Mouse (Mus musculus) lung, postnatal 36 days (tissue): ENCODE results near the gene Myom3.
A peak's percentile ranks its signal among the peaks of the same experiment; 100 is the strongest.

Experiments used
- DNase-seq: peaks from one replicate; pipeline ENCODE4 v3.0.0; 2022; ENCODE audit warnings: mixed read lengths

Gene Myom3

GRCm38 (mm10) chr4:135761569-135761968, 2.1 kb downstream of the Myom3 start:
- DNase-seq, result no peak

DNA sequence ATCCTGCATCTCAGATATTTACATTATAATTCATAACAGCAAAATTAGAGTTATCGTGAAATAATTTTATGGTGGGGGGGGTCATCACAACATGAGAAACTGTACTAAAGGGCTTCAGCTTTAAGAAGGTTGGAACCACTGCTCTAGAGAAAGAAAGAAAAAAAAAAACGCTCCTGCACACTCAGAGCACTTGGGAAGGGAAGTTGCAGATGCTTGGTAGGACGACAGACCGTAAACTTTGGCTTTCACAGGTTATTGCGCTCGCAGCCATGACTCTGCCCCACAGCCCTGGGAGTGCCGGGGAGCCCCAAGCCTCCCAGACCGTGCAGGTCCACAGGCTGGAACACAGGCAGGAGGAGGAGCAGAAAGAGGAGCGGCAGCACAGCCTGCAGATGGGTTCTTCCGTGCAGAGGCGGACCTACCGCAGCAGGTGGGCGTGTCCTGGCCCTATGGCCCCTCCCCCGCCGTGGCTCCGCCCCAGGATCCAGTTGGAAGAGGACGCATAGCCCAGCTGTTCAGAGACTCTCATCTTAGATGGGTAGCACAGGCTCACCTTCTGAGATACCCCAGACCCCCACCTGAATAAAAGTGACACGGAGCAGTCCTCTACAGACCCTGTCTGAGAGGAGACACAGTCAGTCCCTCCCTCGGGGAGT, 2.9 kb downstream of the Myom3 start:
- peak; percentile 77 for DNase-seq

DNA sequence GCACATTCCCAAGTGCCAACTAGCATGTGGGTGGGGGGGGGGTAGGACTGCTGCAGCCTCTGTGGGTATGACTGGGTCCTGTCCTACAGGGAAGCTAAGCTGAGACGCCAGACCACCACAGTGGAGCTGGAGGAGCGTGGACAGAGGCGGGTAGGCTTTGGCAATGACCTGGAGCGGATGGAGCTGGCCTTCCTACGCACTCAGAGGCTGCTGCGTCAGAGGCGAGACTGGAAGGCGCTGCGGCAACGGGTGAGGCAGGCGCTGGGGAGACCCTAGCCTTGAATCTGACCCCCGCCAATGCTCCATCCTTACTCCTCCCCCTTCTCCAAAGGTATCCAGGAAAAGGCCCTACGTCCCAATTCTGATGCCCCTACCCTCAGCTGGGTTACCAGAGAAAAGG, 5.2 kb downstream of the Myom3 start:
- no peak for DNase-seq

GRCm38 (mm10) chr4:135765707-135766106, 6.2 kb downstream of the Myom3 start:
- no peak for DNase-seq

DNA sequence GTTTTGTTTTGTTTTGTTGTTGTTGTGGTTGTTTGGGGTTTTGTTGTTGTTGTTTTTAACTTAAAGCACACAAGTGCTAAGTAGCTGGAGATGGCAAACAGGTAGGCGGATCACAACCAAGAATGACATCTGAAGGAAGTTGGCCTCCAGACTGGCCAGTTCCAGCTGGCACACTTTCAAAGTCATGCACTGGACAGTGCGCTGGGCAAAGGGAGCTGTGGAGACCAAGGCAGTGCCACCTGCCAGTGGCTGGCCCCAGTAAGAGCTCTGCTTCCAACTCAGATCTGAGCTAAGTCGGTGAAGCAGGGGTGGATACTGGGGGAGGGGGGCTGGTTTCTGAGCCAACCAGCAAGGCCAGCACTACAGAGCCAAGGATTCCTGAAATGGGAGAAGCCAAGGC, 7.5 kb downstream of the Myom3 start:
- DNase-seq, result no peak

GRCm38 (mm10) chr4:135768572-135769526, 9.3 kb downstream of the Myom3 start:
- peak; percentile 29 for DNase-seq

- DNase-seq, result no peak
Observed at GRCm38 (mm10) chr4:135770611-135771305, 11.2 kb downstream of the Myom3 start.

DNA sequence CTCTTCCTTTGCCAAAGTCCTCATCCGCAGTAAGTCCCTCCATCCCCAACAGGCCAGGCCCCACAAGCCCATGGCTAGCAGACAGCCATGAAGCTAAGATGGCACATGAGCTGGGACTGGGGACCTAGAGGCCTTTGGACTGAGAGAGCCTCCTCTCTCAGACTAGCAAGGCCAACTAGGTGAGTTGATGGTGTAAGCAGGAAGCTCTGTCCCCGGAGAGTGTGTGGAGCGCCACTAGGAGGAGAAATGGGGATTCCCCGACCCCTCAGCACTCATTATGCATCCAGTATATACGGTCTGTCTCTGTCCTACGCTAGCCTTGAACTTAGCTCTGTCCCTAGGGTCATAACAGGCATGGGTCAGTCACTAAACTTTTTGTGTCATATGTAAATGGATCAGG, 12.1 kb downstream of the Myom3 start:
- no peak for DNase-seq

- no peak for DNase-seq
Observed at GRCm38 (mm10) chr4:135772671-135773070, 13.2 kb downstream of the Myom3 start.

GRCm38 (mm10) chr4:135774496-135774895, 15.0 kb downstream of the Myom3 start:
- DNase-seq, result no peak

DNA sequence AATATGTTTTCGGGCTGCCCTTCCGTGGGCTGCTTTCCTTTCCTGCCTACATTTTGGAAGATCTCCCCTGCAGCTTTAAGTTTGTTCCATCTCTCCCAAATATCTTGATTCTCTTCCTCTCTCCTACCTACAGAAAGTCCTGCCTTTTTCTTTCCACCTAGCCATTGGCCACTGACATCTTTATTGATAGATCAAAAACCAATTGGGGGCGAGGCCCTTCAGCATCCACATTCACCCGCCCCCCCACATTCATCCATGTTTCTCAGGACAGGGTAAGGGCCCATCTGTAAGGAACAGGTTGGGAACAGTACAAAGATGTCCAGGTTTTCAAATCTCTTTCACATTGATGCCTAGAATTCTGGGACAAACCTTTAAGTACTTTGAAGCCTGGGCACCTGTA, 17.3 kb downstream of the Myom3 start:
- DNase-seq, result no peak

GRCm38 (mm10) chr4:135779661-135780060, 20.1 kb downstream of the Myom3 start:
- DNase-seq, result no peak

- no peak for DNase-seq
Observed at GRCm38 (mm10) chr4:135780255-135780654, 20.7 kb downstream of the Myom3 start.

DNA sequence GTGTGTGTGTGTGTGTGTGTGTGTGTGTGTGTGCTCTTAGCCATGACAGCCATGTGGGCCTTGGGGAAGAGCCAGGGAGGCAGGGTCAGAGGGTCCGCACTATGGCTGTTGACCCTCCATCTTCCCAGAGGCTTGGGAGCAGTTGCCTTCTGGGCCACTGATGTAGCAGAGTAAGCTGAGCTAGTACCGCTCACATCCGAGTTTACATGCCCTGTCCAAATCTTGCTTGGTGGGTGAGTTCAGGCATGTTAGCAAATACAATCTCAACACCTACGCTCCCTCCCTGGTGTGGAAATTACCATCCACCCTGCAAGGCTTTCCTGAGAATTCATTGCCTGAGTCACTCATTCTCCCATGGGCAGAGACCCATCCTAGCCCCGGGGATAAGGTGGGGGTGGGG, 21.8 kb downstream of the Myom3 start:
- no peak for DNase-seq

DNA sequence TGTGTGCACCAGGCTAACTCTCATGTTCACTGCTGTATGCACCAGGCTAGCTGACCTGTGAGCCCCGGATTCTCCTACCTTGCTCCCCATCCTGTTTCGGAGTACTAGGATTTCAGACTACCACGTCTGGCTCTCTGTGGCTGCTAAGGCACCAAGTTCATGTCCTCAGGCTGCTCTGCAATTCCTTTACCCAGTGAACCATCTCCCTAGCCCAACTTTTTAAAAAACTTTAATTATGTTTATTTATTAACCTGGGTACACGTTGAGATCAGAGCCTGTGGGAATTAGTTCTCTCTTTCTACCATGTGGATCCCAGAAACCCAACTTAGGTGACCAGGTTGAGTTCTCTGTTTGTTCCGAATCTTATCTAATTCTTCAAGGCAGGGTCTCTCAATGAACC, 27.1 kb downstream of the Myom3 start:
- no peak for DNase-seq

- no peak for DNase-seq
Observed at GRCm38 (mm10) chr4:135787271-135787670, 27.8 kb downstream of the Myom3 start.

- no peak for DNase-seq
Observed at GRCm38 (mm10) chr4:135789135-135789534, 29.6 kb downstream of the Myom3 start.

DNA sequence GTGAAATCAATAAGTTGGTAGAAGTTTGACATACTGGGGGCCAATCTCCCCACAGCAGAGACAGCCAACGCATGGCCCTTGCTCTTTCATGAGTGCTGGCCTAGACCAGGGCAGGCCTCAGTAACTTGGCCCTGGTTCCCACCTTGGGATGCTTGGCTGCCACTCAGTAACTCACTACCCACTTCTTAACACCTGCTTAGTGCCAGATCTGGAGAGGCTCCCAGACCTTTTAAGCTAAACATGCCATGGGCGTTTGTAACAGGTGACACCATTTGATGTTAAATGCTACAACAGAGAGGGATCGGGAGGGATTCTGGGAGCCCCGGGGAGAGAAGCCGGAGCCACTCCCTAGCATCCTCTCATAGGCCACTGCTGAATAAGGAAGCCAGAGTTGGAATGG, 33.3 kb downstream of the Myom3 start:
- peak; percentile 21 for DNase-seq

DNA sequence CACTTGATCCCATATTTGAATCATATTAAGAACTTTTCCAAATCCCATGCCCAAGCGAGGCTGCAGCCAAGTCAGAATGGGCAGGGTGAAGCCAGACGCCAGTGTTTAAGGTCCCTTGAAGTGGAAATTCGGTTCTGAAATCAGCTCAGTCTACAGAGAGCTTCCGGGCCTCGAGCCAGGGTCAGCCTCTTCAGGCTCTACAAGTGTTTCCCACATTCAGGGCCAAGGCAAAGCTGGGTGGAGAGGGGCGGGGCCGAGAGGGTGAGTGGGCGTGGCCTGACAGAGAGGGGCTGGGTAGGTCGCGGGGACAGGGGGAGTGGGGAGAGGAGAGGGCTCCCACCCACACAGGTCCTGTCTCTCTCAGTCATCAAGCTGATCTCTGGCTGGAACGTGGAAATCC, 38.4 kb downstream of the Myom3 start:
- peak; percentile 92 for DNase-seq

- DNase-seq, result peak; percentile 94
Observed at GRCm38 (mm10) chr4:135801543-135801942, 42.0 kb downstream of the Myom3 start.

- no peak for DNase-seq
Observed at GRCm38 (mm10) chr4:135803299-135803698, 43.8 kb downstream of the Myom3 start.

- DNase-seq, result no peak
Observed at GRCm38 (mm10) chr4:135804169-135804568, 44.7 kb downstream of the Myom3 start.

GRCm38 (mm10) chr4:135814896-135815295, 55.4 kb downstream of the Myom3 start:
- DNase-seq, result no peak
